Mouse (Mus musculus) kidney, postnatal 0 days (tissue): ENCODE results near the gene Nbea. TPM values are rescaled to one million over a fixed set of nuclear protein-coding genes. Genes with fewer than 3 reads are reported as not detected.
"Not testable (repeated sequence)": the region's sequence is repeated elsewhere in the genome, so short reads cannot be mapped to it uniquely, and the experiment has no call there.

ENCODE experiments used
- ATAC-seq: fragments of 200-750 bp; cut with Nextera tagmentation; replicated peaks from 2 replicates; pipeline ENCODE4 v1.8.0; 2017; ENCODE audit warnings: low read depth, moderate number of reproducible peaks, moderate TSS enrichment, moderate library complexity; ENCODE audit not compliant: low FRiP score
- DNase-seq: peaks from one replicate; pipeline ENCODE4 v3.0.0-alpha.2; 2016; ENCODE audit warnings: low spot score
- H3K27ac ChIP-seq: fragments of 300-500 bp; sonication (generic); 2 replicates; pipeline ENCODE4 v1.5.1; 2014; ENCODE audit warnings: mild to moderate bottlenecking
- H3K27me3 ChIP-seq: fragments of 300-500 bp; sonication (generic); 2 replicates; pipeline ENCODE4 v1.6.1; 2014; ENCODE audit warnings: low read length, mixed read lengths; ENCODE audit not compliant: insufficient read depth
- H3K36me3 ChIP-seq: fragments of 300-500 bp; sonication (generic); 2 replicates; pipeline ENCODE4 v1.6.1; 2014; ENCODE audit warnings: low read length, mixed read lengths; ENCODE audit not compliant: insufficient read depth
- H3K4me1 ChIP-seq: fragments of 300-500 bp; sonication (generic); replicated peaks from 2 replicates; pipeline ENCODE4 v1.6.1; 2014; ENCODE audit warnings: antibody characterized with exemption, low read length, mixed read lengths; ENCODE audit not compliant: insufficient read depth
- H3K4me2 ChIP-seq: fragments of 300-500 bp; sonication (generic); 2 replicates; pipeline ENCODE4 v1.6.1; 2014; ENCODE audit warnings: mild to moderate bottlenecking, low read length, moderate library complexity, mixed read lengths
- H3K4me3 ChIP-seq: fragments of 300-500 bp; sonication (generic); replicated peaks from 2 replicates; pipeline ENCODE4 v1.5.1; 2014; ENCODE audit warnings: low read depth, low read length
- H3K9ac ChIP-seq: fragments of 300-500 bp; sonication (generic); 2 replicates; pipeline ENCODE4 v1.6.1; 2014; ENCODE audit warnings: low read depth, low read length
- H3K9me3 ChIP-seq: fragments of 300-500 bp; sonication (generic); replicated peaks from 2 replicates; pipeline ENCODE4 v1.6.1; 2016; ENCODE audit warnings: low read length, inconsistent platforms, mixed read lengths
- CTCF ChIP-seq: IDR thresholded peaks from 2 replicates; pipeline ENCODE4 v1.5.1; 2016; ENCODE audit warnings: antibody characterized with exemption, low read depth, mild to moderate bottlenecking, moderate library complexity
- WGBS: fragments of 180-500 bp; shearing (Covaris S2); extraction: QIAGEN DNeasy Blood & Tissue Kit; methylation state at CpG from one replicate; pipeline ENCODE4 v1.1.7; 2014; 5-methylcytosine and 5-hydroxymethylcytosine counted together
- polyA plus RNA-seq: library from polyadenylated mRNA; unstranded; fragments of >200 nt; fragmentation: Nextera tagmentation; extraction: Ambion mirVana; gene quantifications from 2 replicates; pipeline ENCODE4 v1.2.1, GENCODE M21; 2015

Gene Nbea
- polyA plus RNA-seq, 1 experiment from 2014 or later, result 8.6 TPM

DNA sequence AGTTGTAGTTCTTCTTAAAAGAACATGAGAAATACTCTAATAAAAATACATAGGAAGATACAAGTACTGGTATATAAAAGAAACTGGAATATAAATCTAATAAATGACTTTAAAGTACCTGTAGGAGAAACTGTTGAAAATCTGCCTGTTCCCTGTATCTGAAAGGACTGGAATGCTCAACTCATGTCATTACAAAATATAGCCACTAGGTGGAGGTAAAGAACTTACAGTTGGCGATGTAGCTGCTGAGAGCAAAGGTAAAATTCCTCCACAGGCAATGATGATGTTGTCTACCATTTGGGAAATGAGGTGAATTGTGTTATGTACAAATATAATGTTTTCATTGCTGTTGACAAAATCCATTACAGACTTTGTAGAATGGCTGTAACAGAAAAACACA, 183.2 kb downstream of the Nbea start:
- no peak overlapping the region for H3K27ac ChIP-seq
- 0 out of 2 replicates have a peak, but pooled peaks cover 4% of the 10 kb centered on the region for H3K36me3 ChIP-seq
- peak; percentile 79 for DNase-seq
- no peak overlapping the region for H3K4me2 ChIP-seq
- H3K4me3 ChIP-seq, result no peak overlapping the region
- no peak overlapping the region for H3K9ac ChIP-seq
- no peaks in the 10 kb centered on the region for H3K27me3 ChIP-seq
- peak; percentile 90 for TF ChIP-seq CTCF
- WGBS, result 0% methylated on average over 1 of the region's 1 CpGs
- H3K9me3 ChIP-seq, result no peaks in the 10 kb centered on the region
- no peaks in the 10 kb centered on the region for H3K4me1 ChIP-seq
- no peak for ATAC-seq

DNA sequence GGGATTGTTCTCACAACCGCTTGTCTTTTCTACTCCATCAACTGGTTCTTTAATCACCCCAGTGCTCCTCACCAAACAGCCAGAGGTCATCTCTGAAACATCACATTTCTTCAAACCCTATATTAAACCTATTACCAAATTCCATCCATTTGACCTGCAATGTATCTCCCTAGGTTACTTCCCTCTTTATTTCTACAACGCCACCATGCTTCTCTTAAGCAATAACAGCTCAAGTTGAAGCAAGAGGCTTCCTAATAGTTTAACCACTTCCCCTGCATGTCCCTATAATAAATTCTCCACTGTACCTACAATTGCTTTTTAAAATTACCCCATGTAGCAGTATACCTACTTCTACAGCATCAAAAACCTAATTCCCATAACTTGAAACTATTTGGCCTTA, 205.1 kb downstream of the Nbea start:
- no peak overlapping the region for H3K27ac ChIP-seq
- H3K4me2 ChIP-seq, result no peak overlapping the region
- H3K4me1 ChIP-seq, result no peaks in the 10 kb centered on the region
- ATAC-seq, result no peak
- no peak for DNase-seq
- no peaks in the 10 kb centered on the region for H3K27me3 ChIP-seq
- no peaks in the 10 kb centered on the region for H3K36me3 ChIP-seq
- 93% methylated on average over 2 of the region's 2 CpGs for WGBS
- no peak for TF ChIP-seq CTCF
- no peak overlapping the region for H3K9ac ChIP-seq
- no peak overlapping the region for H3K4me3 ChIP-seq
- no peaks in the 10 kb centered on the region for H3K9me3 ChIP-seq

DNA sequence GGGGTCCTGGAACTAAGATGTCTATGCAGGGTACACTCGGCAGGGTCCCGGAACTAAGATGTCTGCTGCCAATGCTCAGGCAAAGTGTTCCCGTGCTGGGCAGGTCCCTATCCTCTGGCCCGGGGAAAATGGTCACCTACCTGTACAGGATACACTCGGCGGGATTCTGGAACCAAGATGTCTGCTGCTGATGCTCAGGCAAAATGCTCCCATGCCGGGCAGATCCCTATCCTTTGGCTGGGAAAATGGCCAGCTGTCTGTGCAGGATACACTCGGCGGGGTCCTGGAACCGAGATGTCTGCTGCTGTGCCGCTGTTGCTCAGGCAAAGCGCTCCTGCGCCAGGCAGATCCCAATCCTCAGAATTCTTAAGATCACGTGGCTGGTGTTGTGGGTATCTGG, 206.5 kb downstream of the Nbea start:
- H3K9ac ChIP-seq, H3K4me3 ChIP-seq, H3K27me3 ChIP-seq, H3K4me1 ChIP-seq, DNase-seq, H3K36me3 ChIP-seq, ATAC-seq, H3K4me2 ChIP-seq, H3K27ac ChIP-seq, H3K9me3 ChIP-seq: not testable (repeated sequence)
- WGBS, result 95% methylated on average over 14 of the region's 14 CpGs

DNA sequence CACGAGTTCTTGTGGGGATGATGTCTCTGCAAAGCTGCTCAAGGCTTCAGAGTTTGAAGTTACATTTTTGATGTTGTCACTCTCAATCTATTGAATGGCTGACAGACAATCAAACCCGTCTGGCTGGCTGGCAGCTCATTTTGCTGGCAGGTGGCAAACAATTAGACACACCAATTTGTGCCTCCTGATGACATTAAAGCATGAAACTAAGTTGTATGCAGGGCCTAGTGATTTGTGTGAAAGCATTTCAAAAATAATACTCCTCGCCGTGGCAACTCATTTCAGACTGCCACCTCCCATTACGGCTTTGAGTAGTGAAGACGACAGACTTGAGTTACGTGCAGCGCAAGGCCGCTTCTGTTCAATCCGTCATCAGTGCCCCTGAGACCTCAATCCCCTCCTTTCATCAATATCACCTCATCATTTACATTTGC, 217.8 kb downstream of the Nbea start:
- H3K36me3 ChIP-seq, result 0 out of 2 replicates have a peak, but pooled peaks cover 7% of the 10 kb centered on the region
- H3K4me1 ChIP-seq, result no peaks in the 10 kb centered on the region
- no peak overlapping the region for H3K4me2 ChIP-seq
- H3K4me3 ChIP-seq, result no peak overlapping the region
- DNase-seq (no peak), ATAC-seq (no peak)
- no peak overlapping the region for H3K9ac ChIP-seq
- H3K9me3 ChIP-seq, result no peaks in the 10 kb centered on the region
- WGBS, result 82% methylated on average over 10 of the region's 10 CpGs
- no peaks in the 10 kb centered on the region for H3K27me3 ChIP-seq
- no peak overlapping the region for H3K27ac ChIP-seq
- no peak for TF ChIP-seq CTCF

DNA sequence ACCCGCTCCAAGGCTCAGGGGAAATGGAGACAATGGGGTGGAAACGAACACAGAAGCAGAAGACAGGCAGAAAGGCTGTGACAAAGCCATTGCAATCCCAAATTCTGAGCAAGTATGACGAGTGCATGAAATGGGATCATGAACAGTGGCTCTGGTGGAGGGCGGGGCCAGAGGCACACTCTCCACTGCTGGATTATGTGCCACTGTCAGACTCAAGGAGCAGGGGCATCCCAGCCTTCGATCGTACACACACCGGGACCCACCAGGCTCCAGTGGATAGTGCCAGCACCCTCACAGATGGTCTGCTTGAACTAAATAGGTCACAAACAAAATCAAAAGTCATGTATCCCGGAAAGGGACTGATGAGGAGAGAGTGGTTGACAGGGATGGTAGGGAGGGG, 220.5 kb downstream of the Nbea start:
- no peaks in the 10 kb centered on the region for H3K4me1 ChIP-seq
- no peak overlapping the region for H3K4me2 ChIP-seq
- no peak overlapping the region for H3K4me3 ChIP-seq
- no peak for DNase-seq
- H3K27me3 ChIP-seq, result no peaks in the 10 kb centered on the region
- TF ChIP-seq CTCF, result no peak
- H3K36me3 ChIP-seq, result 0 out of 2 replicates have a peak, but pooled peaks cover 7% of the 10 kb centered on the region
- no peak overlapping the region for H3K9ac ChIP-seq
- ATAC-seq, result no peak
- no peak overlapping the region for H3K27ac ChIP-seq
- H3K9me3 ChIP-seq, result no peaks in the 10 kb centered on the region
- 86% methylated on average over 8 of the region's 8 CpGs for WGBS

DNA sequence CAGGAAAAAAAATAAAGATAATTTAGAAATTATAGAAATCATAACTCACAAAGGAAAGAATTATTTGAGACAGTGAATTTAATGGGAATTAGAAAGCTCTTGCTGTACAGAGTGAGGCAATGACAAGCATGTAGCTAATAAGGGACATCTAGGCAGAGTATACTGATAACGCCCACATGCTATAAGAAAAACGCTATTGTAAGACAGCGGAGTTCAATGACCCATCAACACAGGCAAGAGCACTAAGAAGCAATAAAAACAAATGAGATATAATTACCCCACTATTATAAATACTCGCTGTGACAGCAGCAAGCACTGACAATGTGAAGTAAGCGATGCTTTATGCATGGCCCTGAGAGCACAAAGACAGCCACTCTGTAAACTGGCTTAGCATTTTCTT, 233.5 kb downstream of the Nbea start:
- H3K4me2 ChIP-seq, result no peak overlapping the region
- H3K36me3 ChIP-seq, result no peaks in the 10 kb centered on the region
- ATAC-seq (no peak), DNase-seq (no peak)
- H3K9me3 ChIP-seq, result no peaks in the 10 kb centered on the region
- no peaks in the 10 kb centered on the region for H3K27me3 ChIP-seq
- TF ChIP-seq CTCF, result no peak
- H3K4me1 ChIP-seq, result no peaks in the 10 kb centered on the region
- 53% methylated on average over 5 of the region's 5 CpGs for WGBS
- H3K27ac ChIP-seq, result no peak overlapping the region
- H3K9ac ChIP-seq, result no peak overlapping the region
- no peak overlapping the region for H3K4me3 ChIP-seq

DNA sequence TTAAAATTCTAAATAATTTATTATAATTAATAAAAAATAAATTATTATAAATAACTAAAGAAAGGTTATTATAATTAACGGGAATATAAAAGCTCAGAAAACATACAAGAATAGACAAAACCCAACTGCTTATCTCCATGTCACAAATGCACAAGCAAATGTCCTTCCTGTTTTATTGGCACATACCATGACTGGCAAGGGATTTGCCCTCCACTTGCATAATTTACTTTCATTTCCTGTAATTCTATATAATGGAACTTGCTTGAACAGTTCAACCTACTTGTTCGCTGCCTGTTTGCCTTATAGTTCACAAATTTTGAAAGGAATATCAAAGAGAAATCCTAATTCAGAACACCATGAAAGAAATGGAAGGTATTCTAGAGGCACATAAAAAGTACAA, 234.4 kb downstream of the Nbea start:
- DNase-seq, result no peak
- H3K27me3 ChIP-seq, result no peaks in the 10 kb centered on the region
- no peaks in the 10 kb centered on the region for H3K36me3 ChIP-seq
- H3K27ac ChIP-seq, result no peak overlapping the region
- WGBS, result 86% methylated on average over 2 of the region's 2 CpGs
- no peak overlapping the region for H3K4me2 ChIP-seq
- no peak for TF ChIP-seq CTCF
- no peak overlapping the region for H3K4me3 ChIP-seq
- no peak overlapping the region for H3K9ac ChIP-seq
- ATAC-seq, result no peak
- no peaks in the 10 kb centered on the region for H3K4me1 ChIP-seq
- no peaks in the 10 kb centered on the region for H3K9me3 ChIP-seq
